Mouse (Mus musculus): ENCODE data around the gene Nudt22.

Gene Nudt22

GRCm38 (mm10) chr19:6949951-6950350 is 46.0 kb downstream of the Nudt22 start:
- DNase-seq (ENCODE audit: low read depth, low spot score), result no peak

GRCm38 (mm10) chr19:6949532-6949931 is 46.4 kb downstream of the Nudt22 start:
- no peak for DNase-seq (ENCODE audit: low read depth, low spot score)

- DNase-seq (ENCODE audit: low read depth, low spot score), result no peak
Measured at GRCm38 (mm10) chr19:6948186-6948585, 47.7 kb downstream of the Nudt22 start.

GRCm38 (mm10) chr19:6947742-6948141 is 48.2 kb downstream of the Nudt22 start:
- no peak for DNase-seq (ENCODE audit: low read depth, low spot score)

- no peak for DNase-seq (ENCODE audit: low read depth, low spot score)
Measured at GRCm38 (mm10) chr19:6943709-6944108, 52.2 kb downstream of the Nudt22 start.
